Mouse (Mus musculus) yolk sac, embryonic 10.5 days (tissue): Measurements from ENCODE around the gene Hydin.
"Not testable (repeated sequence)": the region's sequence is repeated elsewhere in the genome, so short reads cannot be mapped to it uniquely, and the experiment has no call there.

Experiments used
- DNase-seq: peaks from one replicate; pipeline ENCODE4 v3.0.0-alpha.2; 2017; ENCODE audit warnings: low spot score

Hydin gene

DNA sequence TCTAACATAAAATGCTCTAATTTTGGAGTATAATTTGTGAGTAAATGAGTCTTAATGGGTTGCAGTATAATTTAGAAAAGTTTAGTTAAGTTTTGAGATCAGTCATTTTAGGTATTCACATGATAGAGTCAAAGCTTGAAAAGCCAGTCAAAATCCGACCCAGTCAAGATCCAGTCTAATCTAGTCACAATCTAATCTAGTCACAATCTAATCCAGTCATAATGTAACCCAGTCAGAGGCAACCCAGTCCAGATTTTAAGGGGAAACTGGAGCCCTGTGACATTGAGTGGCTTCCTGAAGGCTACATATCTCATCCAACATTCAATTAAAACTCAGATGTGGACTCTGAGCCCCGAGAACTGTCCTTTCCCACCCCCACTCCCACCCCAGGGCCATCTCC, 72.7 kb downstream of the Hydin start:
- no peak for DNase-seq

DNA sequence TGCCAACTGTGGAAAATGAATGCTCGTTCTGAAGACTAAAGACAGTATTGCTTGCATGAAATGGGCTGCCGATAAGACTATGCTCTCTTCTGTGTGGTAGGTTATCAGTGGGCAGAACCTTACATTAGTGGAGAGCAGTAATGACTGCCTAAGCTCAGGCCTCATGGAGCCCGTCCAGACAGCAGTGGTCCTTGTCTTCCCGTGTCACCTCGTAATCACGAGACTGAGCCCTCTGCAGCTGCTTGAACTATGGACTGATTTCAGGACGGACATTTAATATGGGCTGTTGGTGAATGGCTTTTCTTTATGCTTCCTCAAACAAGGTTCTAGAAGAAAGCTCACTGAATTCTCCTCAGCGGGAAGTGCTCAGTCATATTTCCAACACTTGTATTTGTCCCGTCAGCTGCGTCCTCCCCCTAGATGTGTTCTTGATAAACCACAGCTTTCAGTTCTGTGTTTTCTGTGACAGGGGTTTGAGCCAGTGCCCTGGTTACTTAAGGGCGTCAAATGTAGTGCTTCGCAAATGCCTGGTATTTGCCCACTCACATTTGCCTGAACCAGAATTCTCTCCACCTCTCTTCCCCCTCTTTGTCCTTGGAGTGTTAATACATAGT, 73.4 kb downstream of the Hydin start:
- DNase-seq: no peak

DNA sequence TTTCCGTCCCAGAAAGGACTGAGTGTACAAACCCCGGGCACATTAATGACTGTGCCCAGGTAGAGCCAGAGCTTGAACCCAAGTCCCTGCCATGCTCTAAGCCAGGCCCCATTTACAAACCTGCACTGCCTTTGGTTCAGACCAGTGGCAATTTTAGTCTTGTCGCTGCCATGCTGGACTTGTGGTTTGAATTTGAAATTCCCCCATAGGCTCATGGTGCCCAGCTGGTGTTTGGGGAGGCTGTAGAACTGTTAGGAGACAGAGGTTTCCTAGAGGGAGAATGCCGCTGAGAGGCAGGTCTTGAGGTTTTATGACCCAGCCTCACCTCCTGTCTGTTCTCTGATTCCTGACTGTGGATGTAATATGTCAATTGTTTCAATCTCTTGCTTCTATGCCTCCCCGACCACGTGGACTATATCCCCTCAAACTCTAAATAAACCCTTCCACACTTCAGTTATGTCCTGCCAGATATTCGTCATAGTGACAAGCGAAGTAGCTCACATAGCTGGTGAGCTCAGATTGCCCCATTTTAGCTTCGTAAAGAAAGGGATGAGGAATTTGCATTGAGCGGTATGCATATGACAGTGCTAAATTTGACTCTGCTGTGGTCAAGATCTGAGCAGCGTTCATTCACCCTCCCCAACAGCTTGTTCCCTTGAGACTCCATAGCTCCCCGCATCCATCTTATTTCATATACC, 79.1 kb downstream of the Hydin start:
- no peak for DNase-seq

DNA sequence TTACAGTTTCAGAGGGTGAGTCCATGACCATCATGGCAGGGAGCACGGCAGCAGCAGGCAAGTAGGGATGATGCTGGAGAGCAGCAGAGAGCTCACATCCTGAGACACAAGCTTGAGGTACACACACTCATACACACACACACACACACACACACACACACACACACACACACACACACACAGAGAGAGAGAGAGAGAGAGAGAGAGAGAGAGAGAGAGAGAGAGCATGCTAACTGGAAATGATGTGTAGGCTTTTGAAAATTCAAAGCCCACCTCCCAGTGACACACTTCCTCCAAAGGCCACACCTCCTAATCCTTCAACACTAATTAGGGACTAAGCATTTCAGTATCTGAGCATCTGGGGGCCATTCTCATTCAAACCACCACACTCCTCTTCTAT, 80.1 kb downstream of the Hydin start:
- DNase-seq: no peak

DNA sequence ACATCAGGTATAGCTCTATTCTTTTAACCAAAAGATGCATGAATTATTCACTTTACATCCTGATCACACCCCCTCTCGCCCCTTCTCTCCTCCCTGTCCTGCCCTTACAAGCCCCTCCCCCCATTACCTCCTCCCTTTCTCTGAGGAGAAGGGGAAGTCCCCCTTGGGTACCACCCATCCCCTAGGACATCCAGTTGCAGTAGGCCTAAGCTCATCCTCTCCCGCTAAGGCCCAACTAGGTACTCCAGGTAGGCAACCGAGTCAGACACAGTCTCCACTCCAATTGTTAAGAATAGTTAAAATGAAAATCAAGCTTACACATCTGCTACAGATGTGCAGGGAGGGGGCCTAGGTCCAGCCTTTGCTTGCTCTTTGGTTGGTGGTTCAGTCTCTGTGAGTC, 83.9 kb downstream of the Hydin start:
- DNase-seq: no peak

DNA sequence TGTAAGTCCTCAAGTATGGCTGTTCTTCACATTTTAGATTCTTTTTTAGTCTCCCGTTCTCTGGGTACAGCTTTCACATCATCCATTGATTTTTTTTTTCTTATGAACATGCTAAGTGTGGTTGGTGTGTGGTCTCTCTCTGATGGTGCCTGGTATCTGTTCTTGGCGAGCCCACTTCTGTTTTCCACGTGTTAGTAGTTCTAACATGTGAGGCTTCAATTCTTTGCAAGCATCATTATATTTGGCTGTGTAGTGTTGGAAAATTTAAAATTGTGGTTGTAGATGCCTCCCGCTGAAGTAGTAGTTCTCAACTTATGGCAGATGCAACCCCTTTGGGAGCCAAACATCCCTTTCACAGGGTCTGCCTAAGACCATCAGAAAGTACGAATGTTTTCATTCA, 85.1 kb downstream of the Hydin start:
- no peak for DNase-seq

DNA sequence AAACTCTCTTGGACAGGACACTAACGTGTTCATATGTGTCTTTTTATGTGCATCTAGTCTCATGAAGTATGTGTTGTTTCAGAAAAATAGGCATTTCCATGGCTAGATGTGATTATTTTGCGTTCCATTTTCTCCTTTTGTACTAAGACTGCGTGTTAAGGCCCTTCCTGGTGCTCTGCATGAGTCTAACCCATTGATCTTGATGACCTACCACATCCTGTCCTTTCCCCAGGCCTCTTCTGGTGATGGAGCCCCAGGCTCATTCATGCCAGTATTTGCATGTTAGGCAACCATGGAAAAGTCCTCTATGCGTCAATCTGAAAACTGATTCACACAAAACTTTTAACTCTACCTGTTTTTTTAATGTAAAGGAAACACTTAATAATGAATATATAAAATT, 96.2 kb downstream of the Hydin start:
- no peak for DNase-seq

DNA sequence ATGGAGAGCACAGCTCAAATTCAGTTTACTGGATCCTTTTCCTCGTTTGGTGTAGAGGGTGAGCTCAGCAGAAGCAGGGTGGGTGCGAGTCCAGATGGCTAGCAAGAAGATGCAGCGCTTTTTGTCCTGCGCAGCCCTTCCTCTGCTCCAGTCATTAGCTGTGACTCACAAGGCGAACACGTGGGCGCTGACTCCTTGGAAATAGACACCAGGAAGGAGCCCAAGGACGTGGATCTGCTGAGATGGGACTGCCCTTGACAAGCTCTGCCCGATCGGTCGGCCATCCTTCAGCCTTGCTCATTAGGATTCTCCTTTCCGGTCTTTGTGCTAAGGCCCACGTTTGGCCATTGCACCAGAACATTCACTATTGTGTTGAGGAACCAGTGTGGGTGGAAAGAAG, 106.1 kb downstream of the Hydin start:
- DNase-seq: no peak

DNA sequence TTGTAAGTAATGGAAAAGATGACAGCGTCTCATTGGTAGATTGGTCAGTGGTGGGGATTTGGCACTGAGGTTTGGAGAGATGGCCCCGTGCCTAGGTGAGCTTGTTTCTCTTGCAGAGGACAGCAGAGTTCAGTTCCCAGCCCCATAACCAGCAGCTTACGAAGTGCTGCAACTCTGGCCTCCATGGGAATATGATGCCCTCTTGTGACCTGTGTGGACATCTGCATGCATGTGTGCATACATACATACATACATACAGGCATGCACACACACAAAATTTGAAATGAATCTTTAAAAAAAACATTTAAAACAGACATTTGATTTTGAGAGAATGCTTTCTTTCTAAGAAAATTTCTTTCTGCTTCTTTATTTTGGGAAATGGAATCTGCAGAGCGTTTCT, 106.9 kb downstream of the Hydin start:
- DNase-seq: no peak

DNA sequence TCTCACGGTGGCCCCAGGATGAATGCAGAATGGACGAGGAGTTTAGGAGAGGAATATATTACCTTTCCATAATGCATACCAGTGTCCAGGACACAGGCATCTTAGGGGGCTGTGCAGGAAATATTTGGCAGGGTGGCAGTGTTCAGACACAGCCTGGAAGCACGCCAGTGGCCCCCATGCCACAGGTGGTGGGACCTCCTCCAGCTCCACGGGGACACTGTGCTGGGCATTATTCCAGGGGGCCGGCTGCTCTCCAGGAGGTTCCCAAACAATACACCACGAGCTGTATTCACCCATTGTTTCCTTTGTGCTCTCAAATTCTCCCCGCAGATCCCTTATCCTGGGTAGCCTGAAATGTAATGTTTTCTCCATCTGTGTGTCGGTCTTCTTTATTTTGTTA, 116.0 kb downstream of the Hydin start:
- no peak for DNase-seq

DNA sequence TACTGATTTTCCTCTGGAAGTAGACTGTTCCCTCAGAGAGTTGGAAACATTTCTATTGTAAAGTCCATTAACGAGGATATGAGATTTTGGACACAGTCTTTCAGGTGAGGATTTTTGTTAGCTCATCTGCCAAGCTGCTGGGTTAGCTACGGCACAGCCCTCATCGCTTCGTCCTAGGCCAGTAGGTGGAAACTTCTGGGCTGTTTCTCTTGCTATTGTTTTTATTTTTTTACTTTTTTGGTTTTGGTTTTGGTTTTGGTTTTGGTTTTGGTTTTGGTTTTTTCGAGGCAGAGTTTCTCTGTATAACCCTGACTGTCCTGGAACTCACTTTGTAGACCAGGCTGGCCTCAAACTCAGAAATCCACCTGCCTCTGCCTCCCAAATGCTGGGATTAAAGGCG, 117.9 kb downstream of the Hydin start:
- not testable (repeated sequence) for DNase-seq

DNA sequence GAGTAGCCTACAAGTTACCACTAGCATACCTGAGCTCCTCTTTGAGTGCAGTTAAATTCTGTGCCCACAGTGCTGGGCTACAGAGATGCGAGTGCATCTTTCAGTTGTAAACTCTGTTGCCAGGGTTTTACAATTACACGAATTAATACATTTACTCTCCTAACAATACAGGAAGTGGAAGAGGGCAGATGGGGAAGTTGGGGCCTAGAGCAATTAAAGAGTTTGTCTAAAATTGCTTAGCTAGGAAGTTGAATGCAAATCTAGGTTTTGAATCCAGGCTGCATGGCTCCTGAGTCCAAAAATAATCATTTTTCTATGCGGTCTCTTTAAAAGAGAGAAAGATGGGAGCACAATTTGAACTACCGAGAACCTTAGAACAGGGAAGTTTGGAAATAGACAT, 128.9 kb downstream of the Hydin start:
- no peak for DNase-seq

DNA sequence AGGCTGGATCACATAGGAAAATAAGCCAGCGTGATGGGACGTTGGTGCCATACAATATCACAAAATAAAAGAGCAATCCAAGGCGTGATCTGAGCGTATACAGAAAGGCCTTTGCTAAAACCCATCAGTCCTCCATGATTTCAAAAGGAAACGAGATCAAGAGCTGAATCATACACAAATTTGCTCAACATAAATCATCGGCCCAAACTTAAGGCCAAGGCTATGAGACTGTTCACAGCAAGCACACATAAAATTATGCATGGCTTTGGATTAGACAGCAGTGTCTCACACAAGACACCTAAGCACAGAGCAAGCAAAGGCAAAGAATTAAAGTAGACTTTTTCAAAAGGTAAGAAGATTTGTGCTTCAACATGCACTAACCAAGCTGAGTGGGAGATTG, 133.8 kb downstream of the Hydin start:
- no peak for DNase-seq

DNA sequence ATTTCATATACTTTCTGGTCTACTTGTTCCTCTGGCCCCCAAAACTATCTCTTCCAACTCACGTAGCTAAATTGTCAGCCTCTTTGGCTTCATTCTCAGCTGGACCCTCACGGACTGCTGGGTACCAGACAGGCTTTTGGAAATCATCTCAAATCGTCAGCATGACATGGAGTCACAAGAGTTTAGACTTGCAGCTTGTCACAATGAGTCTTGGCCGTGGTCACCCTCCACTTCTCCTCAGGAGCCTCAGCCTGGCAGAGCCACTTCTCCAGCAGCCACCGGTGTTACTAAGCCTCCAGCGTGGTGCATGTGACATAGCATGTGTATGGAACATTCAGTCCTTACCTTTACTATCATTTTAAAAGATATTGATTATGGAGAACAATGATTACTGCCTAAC, 135.5 kb downstream of the Hydin start:
- no peak for DNase-seq

DNA sequence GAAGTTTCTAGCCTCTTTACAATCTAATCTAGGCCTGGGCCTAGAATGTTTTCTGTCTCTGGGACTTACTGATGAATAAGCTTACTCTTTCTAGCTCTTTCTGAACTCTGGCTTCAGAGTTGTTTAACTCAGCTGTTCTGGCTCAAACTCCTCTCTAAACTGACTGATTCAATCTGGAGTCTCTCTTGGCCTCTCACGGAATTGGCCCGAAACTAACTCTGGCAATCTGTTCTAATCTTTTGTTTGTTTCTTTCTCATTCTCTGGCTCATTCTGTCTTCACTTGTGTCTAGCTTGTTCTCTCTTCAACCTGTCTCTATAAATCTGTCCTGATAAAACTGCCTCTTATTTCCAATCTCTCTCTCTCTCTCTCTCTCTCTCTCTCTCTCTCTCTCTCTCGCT, 137.7 kb downstream of the Hydin start:
- no peak for DNase-seq

DNA sequence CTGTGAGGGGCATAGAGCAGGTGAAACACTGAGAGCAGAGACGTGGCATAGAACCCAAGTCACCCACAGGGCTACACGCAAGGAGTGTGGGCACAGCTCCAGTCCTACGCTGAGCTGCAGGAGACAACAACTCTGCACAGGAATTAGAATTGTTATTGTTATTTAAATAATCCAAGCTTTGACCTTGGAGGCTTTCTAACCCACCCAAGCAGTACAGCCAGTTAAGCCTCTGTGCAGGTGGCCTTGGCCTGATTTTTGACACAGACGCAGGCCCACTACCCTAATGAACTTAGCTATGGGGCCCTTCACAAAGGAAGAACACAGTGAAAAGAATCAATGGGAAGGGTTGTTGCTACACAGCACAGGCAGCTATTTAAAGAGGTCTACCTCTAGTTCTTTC, 148.3 kb downstream of the Hydin start:
- no peak for DNase-seq

DNA sequence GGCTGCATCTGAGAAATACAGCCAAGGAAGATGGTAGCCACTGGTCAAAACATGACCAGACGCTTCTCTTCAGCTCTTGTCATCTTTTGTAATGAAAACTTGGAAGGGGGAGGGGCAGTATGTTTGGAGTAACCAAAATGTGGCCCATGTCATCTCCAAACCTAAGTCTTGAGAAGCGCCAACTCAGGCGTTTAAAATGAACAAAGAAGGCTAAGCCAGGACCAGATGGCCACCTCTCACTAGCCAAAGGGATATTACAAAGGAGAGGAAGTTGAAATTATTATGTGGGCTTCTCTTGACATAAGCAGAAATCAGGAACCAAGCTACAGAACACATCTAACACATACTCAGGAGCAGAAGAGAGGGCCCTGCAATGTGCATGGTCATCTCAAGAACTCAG, 150.2 kb downstream of the Hydin start:
- DNase-seq: no peak

DNA sequence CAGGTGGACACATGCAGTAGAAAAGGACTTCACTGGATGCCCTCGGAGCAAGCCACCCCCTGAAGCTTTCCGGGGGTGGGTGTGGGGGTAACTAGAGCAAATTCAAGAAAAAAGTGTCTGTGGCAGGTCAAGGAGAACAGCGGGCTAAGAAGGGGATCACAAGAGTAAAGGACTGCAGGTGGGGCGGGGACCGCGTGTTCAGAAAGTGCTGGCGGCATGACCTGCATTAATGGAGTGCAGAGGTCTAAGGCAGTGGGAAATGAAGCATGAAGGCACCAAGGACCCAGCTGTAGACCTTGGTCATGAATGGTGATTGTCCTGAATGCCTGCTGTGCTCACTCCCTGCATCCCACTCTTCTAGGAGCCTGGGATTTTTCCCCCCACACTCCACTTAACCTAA, 151.0 kb downstream of the Hydin start:
- DNase-seq: no peak

DNA sequence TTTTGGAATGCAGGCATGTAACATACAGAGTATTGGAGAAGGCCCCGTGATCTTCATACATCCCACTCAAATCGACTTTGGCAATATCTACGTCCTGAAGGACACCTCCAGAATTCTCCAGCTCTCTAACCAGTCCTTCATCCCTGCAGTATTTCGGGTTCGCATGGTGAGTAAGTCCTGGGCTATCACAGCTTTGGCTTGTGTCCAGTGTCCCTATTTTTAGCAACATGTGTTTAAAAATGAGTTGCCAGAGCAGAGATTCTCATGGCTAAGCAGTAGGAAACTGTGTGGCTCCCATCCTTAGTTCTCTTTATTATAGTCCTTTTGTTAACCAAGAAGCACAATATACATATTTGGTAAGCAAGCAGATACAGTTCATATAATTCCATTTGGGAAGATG, 152.9 kb downstream of the Hydin start:
- no peak for DNase-seq

DNA sequence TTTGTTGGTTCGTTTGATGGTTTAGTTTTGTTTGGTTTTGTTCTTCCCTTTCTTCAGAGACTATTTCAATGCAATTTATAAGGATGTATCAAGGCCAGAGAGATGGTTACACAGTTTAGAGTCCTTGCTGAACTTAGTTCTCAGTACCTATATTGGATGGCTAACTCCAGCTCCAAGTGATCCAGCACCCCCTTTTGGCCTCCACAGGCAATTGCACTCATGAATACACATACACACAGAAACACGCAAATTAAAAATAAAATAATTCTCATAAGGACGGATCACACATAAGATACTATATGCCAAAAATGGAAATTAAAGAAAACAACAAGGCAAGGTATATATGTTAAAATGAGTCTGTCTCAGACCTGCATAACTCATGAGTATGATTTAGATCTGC, 153.4 kb downstream of the Hydin start:
- DNase-seq: no peak

DNA sequence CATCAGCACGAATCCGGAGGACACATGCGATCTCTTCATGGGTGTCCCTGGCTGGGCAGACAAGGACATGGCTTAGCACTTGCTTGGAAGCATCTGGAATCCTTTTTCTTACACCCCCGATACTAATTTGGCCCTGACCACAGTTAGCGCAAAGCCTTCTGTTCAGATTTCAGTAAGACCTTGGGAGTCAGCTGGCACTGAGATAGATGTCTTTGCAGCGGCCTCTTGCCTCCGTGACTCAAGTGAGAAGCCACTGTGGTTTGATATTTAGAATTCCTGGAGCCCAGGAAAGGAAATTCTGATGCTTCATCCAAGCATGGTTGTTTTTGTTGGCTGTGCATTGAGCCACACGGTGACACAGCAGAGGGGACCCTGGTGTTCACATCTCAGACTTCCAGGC, 157.4 kb downstream of the Hydin start:
- DNase-seq: no peak

DNA sequence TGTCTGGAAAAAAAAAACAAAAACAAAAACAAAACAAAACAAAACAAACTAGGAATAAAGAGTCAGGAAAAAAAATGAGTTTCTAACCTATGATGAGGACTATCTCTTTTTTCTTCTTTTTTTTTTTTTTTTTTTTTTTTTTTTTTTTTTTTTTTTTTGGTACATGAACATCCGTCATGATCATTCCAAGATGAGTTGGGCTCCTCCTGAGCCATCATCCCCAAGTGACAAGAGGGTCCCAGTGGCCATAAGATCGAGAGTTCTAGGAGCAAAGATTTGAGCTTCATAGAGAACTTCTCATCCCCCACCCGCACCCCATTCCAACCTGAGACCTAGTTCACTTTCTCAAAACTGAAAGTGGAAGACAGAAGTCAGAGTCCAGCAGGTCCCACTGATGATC, 164.6 kb downstream of the Hydin start:
- no peak for DNase-seq

DNA sequence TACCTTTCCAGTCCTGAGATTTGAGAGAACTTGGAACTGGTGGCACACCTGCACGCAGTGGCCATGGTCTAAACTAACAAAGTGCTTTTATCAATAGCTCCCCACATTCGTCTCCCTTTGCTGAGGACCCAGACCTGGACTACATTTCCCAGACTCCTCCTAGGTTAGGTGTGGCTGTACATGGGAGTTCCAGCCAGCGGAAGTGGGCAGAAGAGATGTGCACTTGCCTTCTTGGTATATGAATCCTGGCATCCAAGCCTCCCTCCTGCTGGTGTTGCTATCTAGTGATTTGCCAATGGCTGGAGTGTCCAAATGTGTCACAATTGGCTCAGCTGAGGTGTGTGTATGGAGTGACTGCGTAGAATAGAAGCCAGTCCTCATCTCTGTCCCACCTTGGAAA, 173.8 kb downstream of the Hydin start:
- DNase-seq: no peak

DNA sequence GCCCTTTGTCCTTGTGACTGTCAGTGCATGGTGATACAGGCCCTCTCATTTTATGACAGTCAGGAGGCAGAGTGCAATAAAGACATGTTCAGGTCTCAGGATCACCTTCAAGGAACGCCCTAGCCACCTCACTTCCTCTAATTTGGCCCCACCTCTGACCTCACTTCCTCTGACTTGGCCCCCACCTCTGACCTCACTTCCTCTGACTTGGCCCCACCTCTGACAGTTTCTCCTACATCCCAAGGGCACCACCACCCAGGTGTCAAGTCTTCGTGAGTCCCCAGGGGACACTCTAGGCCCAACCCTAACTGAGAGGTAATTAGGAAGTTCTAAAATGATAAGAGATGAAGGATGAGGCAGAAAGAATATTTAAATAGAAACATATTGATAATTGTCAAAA, 177.5 kb downstream of the Hydin start:
- DNase-seq: no peak
